Mouse (Mus musculus): ENCODE measurements around the gene Mast1. TPM values are rescaled to one million over a fixed set of nuclear protein-coding genes. Genes with fewer than 3 reads are reported as not detected.

The Mast1 gene
- polyA plus RNA-seq, 1 experiment = 76.3 TPM

- DNase-seq (ENCODE audit: extremely low spot score in 1 of 2, low spot score in 1 of 2) = no peak
Observed at GRCm38 (mm10) chr8:84877297-84878035, 59.7 kb downstream of the Mast1 start.

- no peak for DNase-seq (ENCODE audit: extremely low spot score in 1 of 2, low spot score in 1 of 2)
Observed at GRCm38 (mm10) chr8:84874339-84874738, 62.8 kb downstream of the Mast1 start.

- DNase-seq (ENCODE audit: extremely low spot score in 1 of 2, low spot score in 1 of 2) = no peak
Observed at GRCm38 (mm10) chr8:84873016-84873415, 64.1 kb downstream of the Mast1 start.

- no peak for DNase-seq (ENCODE audit: extremely low spot score in 1 of 2, low spot score in 1 of 2)
Observed at GRCm38 (mm10) chr8:84872309-84872965, 64.7 kb downstream of the Mast1 start.

GRCm38 (mm10) chr8:84871376-84872308 lies 65.5 kb downstream of the Mast1 start, which contains the start of gene Syce2:
Gene Syce2, plus strand, starts transcription at chr8:84872111.
- DNase-seq (ENCODE audit: extremely low spot score in 1 of 2, low spot score in 1 of 2) = peak in 1 of 2 experiments; percentile 53

Other genes starting within 250 kb of the Mast1 start
- 79.7 and 79.8 TPM in 2 replicates for gene Nacc1, start 249.5 kb downstream of the Mast1 start, polyA plus RNA-seq (2012; rRNA removed)
- gene Lyl1, start 235.9 kb downstream of the Mast1 start, polyA plus RNA-seq (2012; rRNA removed) = 2.9 and 4.1 TPM in 2 replicates
- 0.36 TPM in 1 of 2 replicates, not detected in the other for gene G430095P16Rik, start 214.4 kb downstream of the Mast1 start, polyA plus RNA-seq (2012; rRNA removed)
- gene Nfix, start 137.0 kb downstream of the Mast1 start, polyA plus RNA-seq (2012; rRNA removed) = 51.3 and 61.3 TPM in 2 replicates
- 14.6 and 15.5 TPM in 2 replicates for gene Dand5, start 114.5 kb downstream of the Mast1 start, polyA plus RNA-seq (2012; rRNA removed)
- 28.0 and 30.9 TPM in 2 replicates for gene Gadd45gip1, start 105.8 kb downstream of the Mast1 start, polyA plus RNA-seq (2012; rRNA removed)
- gene Rad23a, start 96.7 kb downstream of the Mast1 start, polyA plus RNA-seq (2012; rRNA removed) = 75.2 and 80.5 TPM in 2 replicates
- 561 and 590 TPM in 2 replicates for gene Calr, start 90.4 kb downstream of the Mast1 start, polyA plus RNA-seq (2012; rRNA removed)
- gene Farsa, start 80.4 kb downstream of the Mast1 start, polyA plus RNA-seq (2012; rRNA removed) = 59.6 and 59.7 TPM in 2 replicates
- gene Syce2, start 65.2 kb downstream of the Mast1 start, polyA plus RNA-seq (2012; rRNA removed) = 4.2 and 5.2 TPM in 2 replicates
- gene Gcdh, start 43.4 kb downstream of the Mast1 start, polyA plus RNA-seq (2012; rRNA removed) = 55.1 and 71.5 TPM in 2 replicates
- 0.17 and 0.38 TPM in 2 replicates for gene Klf1, start 35.4 kb downstream of the Mast1 start, polyA plus RNA-seq (2012; rRNA removed)
- gene Dnase2a, start 28.8 kb downstream of the Mast1 start, polyA plus RNA-seq (2012; rRNA removed) = 5.7 and 6.5 TPM in 2 replicates
- 7.6 and 7.9 TPM in 2 replicates for gene Rtbdn, start 9.6 kb upstream of the Mast1 start, polyA plus RNA-seq (2012; rRNA removed)
- gene Gm49661, start 32.1 kb upstream of the Mast1 start, polyA plus RNA-seq (2012; rRNA removed) = not detected in 2 replicates
- 318 and 332 TPM in 2 replicates for gene Prdx2, start 32.2 kb upstream of the Mast1 start, polyA plus RNA-seq (2012; rRNA removed)
- gene Rnaseh2a, start 32.4 kb upstream of the Mast1 start, polyA plus RNA-seq (2012; rRNA removed) = 37.5 and 39.7 TPM in 2 replicates
- 52.0 and 106 TPM in 2 replicates for gene Junb, start 41.4 kb upstream of the Mast1 start, polyA plus RNA-seq (2012; rRNA removed)
- 20.7 and 26.0 TPM in 2 replicates for gene Hook2, start 53.2 kb upstream of the Mast1 start, polyA plus RNA-seq (2012; rRNA removed)
- 0.10 TPM in 1 of 2 replicates, not detected in the other for gene Best2, start 77.2 kb upstream of the Mast1 start, polyA plus RNA-seq (2012; rRNA removed)
- 238 and 271 TPM in 2 replicates for gene Asna1, start 87.9 kb upstream of the Mast1 start, polyA plus RNA-seq (2012; rRNA removed)
- gene Trir, start 89.5 kb upstream of the Mast1 start, polyA plus RNA-seq (2012; rRNA removed) = 150 and 167 TPM in 2 replicates
- gene Tnpo2, start 99.6 kb upstream of the Mast1 start, polyA plus RNA-seq (2012; rRNA removed) = 96.1 and 109 TPM in 2 replicates
- gene Fbxw9, start 122.7 kb upstream of the Mast1 start, polyA plus RNA-seq (2012; rRNA removed) = 42.4 and 46.3 TPM in 2 replicates
- gene Gm5741, start 130.6 kb upstream of the Mast1 start, polyA plus RNA-seq (2012; rRNA removed) = 0.74 TPM in 1 of 2 replicates, not detected in the other
- 66.6 and 68.7 TPM in 2 replicates for gene Dhps, start 134.4 kb upstream of the Mast1 start, polyA plus RNA-seq (2012; rRNA removed)
- gene Wdr83os, start 143.4 kb upstream of the Mast1 start, polyA plus RNA-seq (2012; rRNA removed) = 110 and 122 TPM in 2 replicates
- 57.8 and 58.2 TPM in 2 replicates for gene Wdr83, start 143.9 kb upstream of the Mast1 start, polyA plus RNA-seq (2012; rRNA removed)
- gene Man2b1, start 145.9 kb upstream of the Mast1 start, polyA plus RNA-seq (2012; rRNA removed) = 40.2 and 46.9 TPM in 2 replicates
- 3.2 and 4.0 TPM in 2 replicates for gene Zfp791, start 185.7 kb upstream of the Mast1 start, polyA plus RNA-seq (2012; rRNA removed)
- not detected in 2 replicates for gene Cks1brt, start 214.6 kb upstream of the Mast1 start, polyA plus RNA-seq (2012; rRNA removed)